In genomic region chrX:73880194-73881035, GRCm38 (mm10) we compare ENCODE assay signal across 8 mouse cellular contexts. TPM values are rescaled to one million over a fixed set of nuclear protein-coding genes. Genes with fewer than 3 reads are reported as not detected.
DNase-seq lines count a peak whose midpoint lies in the region; ATAC-seq and TF ChIP-seq lines count a peak whose summit lies in the region.

No protein-coding gene starts in this region.

- H3K4me3 ChIP-seq in bone marrow, adult 2 months (replicated peaks; ENCODE audit: control insufficient read depth, low read depth, low read length) = peak overlapping the region; percentile 87
- peak overlapping the region; percentile 55 for H3K4me3 ChIP-seq in forebrain, embryonic 10.5 days
- peak overlapping the region; percentile 46 for H3K4me3 ChIP-seq in intestine, embryonic 16.5 days (ENCODE audit: low read length)
- H3K4me3 ChIP-seq in lung, adult 2 months (replicated peaks; ENCODE audit: extremely low read depth, low read depth, low read length) = peak overlapping the region; percentile 60
- H3K4me3 ChIP-seq in neural tube, embryonic 13.5 days = peak overlapping the region; percentile 53

- H3K36me3 ChIP-seq in forebrain, embryonic 10.5 days (replicated peaks) = no peaks in the 10 kb centered on the region
- no peaks in the 10 kb centered on the region for H3K36me3 ChIP-seq in intestine, embryonic 16.5 days (ENCODE audit: control insufficient read depth, insufficient read depth, low read length)
- H3K36me3 ChIP-seq in neural tube, embryonic 13.5 days = no peaks in the 10 kb centered on the region

- TF ChIP-seq POLR2A in bone marrow, adult 2 months (IDR thresholded peaks at IDR 0.05; ENCODE audit: borderline replicate concordance, control insufficient read depth, low read depth, low read length) = peak; percentile 15; the same call in 1 of the 2 replicates
- TF ChIP-seq POLR2A in lung, adult 2 months (IDR thresholded peaks at IDR 0.05; ENCODE audit: borderline replicate concordance, extremely low read depth, low read depth, low read length) = no peak

- ATAC-seq in intestine, embryonic 16.5 days = peak; percentile 46
- peak; percentile 59 for ATAC-seq in neural tube, embryonic 13.5 days (ENCODE audit: low read depth)

- no peaks in the 10 kb centered on the region; the same call in 1 of the 2 replicates for H3K4me1 ChIP-seq in bone marrow, adult 2 months (ENCODE audit: control insufficient read depth, insufficient read depth, low read length)
- H3K4me1 ChIP-seq in forebrain, embryonic 10.5 days = peaks cover 19% of the 10 kb centered on the region
- H3K4me1 ChIP-seq in intestine, embryonic 16.5 days (ENCODE audit: control insufficient read depth, insufficient read depth, low read length) = no peaks in the 10 kb centered on the region
- no peaks in the 10 kb centered on the region for H3K4me1 ChIP-seq in lung, adult 2 months (ENCODE audit: control insufficient read depth, insufficient read depth, low read length)
- H3K4me1 ChIP-seq in neural tube, embryonic 13.5 days (replicated peaks) = peaks cover 25% of the 10 kb centered on the region; the same call in 1 of the 2 replicates

- WGBS in bone marrow, adult 2 months = 9% methylated on average over 32 of the region's 48 CpGs
- WGBS in forebrain, embryonic 10.5 days = 27% methylated on average over 46 of the region's 48 CpGs
- WGBS in intestine, embryonic 16.5 days = 14% methylated on average over 38 of the region's 48 CpGs
- 28% methylated on average over 40 of the region's 48 CpGs for WGBS in lung, adult 2 months
- WGBS in neural tube, embryonic 13.5 days = 21% methylated on average over 41 of the region's 48 CpGs

- H3K27ac ChIP-seq in bone marrow, adult 2 months (ENCODE audit: control insufficient read depth, insufficient read depth, low read depth, low read length, poor library complexity) = no peak overlapping the region
- 0 out of 2 replicates have a peak overlapping the region, but pooled peaks have one; percentile 40 for H3K27ac ChIP-seq in forebrain, embryonic 10.5 days
- H3K27ac ChIP-seq in intestine, embryonic 16.5 days (ENCODE audit: low read length) = no peak overlapping the region
- H3K27ac ChIP-seq in neural tube, embryonic 13.5 days (replicated peaks) = peak overlapping the region; percentile 79

- no peaks in the 10 kb centered on the region for H3K9me3 ChIP-seq in forebrain, embryonic 10.5 days
- no peaks in the 10 kb centered on the region for H3K9me3 ChIP-seq in intestine, embryonic 16.5 days (ENCODE audit: control insufficient read depth, low read length)
- H3K9me3 ChIP-seq in neural tube, embryonic 13.5 days = no peaks in the 10 kb centered on the region

- peaks cover 64% of the 10 kb centered on the region for H3K27me3 ChIP-seq in forebrain, embryonic 10.5 days (ENCODE audit: poor library complexity, severe bottlenecking)
- peaks cover 19% of the 10 kb centered on the region for H3K27me3 ChIP-seq in intestine, embryonic 16.5 days (replicated peaks; ENCODE audit: control insufficient read depth, insufficient read depth, low read length)
- peaks cover 2% of the 10 kb centered on the region; the same call in 1 of the 2 replicates for H3K27me3 ChIP-seq in neural tube, embryonic 13.5 days

- DNase-seq in layer of hippocampus, postnatal 10 days (ENCODE audit: low spot score in 2 of 2) = peak; percentile 14 to 41
- no peak for DNase-seq in layer of hippocampus, adult 11-12 months (ENCODE audit: low spot score)
- DNase-seq in forebrain, embryonic 10.5 days (ENCODE audit: extremely low spot score, low spot score) = peak; percentile 24
- DNase-seq in lung, adult 2 months = peak; percentile 23
- DNase-seq in yolk sac, embryonic 10.5 days (ENCODE audit: low spot score) = peak; percentile 4

- H3K4me2 ChIP-seq in intestine, embryonic 16.5 days (ENCODE audit: low read depth, low read length) = peak overlapping the region; percentile 64
- H3K4me2 ChIP-seq in neural tube, embryonic 13.5 days = peak overlapping the region; percentile 55

- H3K9ac ChIP-seq in intestine, embryonic 16.5 days (ENCODE audit: low read depth, low read length) = peak overlapping the region; percentile 51; the same call in 1 of the 2 replicates
- peak overlapping the region; percentile 81 for H3K9ac ChIP-seq in neural tube, embryonic 13.5 days

- TF ChIP-seq CTCF in bone marrow, adult 2 months (IDR thresholded peaks at IDR 0.05; ENCODE audit: control insufficient read depth, insufficient read depth, low read length) = no peak
- TF ChIP-seq CTCF in lung, adult 2 months (IDR thresholded peaks at IDR 0.05; ENCODE audit: insufficient read depth, low read length) = no peak

RNA-seq across cellular contexts. Expression of gene Avpr2, which starts 11.5 kb away (rescaled TPM):
- total RNA-seq in layer of hippocampus, postnatal 10 days (2021) = not detected
- not detected in 2 replicates for polyA plus RNA-seq in bone marrow, adult 2 months (2011; ENCODE audit: insufficient read depth, insufficient read length, low replicate concordance, missing spikeins)
- polyA plus RNA-seq in forebrain, embryonic 10.5 days (2016; fragmentation: Nextera tagmentation; extraction: Ambion mirVana) = 0.16 TPM in 1 of 2 replicates, not detected in the other
- 0.06 and 0.17 TPM in 2 replicates for polyA plus RNA-seq in intestine, embryonic 16.5 days (2015; fragmentation: Nextera tagmentation; extraction: Ambion mirVana)
- not detected in 2 replicates for polyA plus RNA-seq in lung, adult 2 months (2012; rRNA removed)
- 0.14 and 0.15 TPM in 2 replicates for polyA plus RNA-seq in neural tube, embryonic 13.5 days (2015; fragmentation: Nextera tagmentation; extraction: Ambion mirVana)

RNA-seq across cellular contexts. Expression of gene L1cam, which starts 15.5 kb away (rescaled TPM):
- 100 to 1,000 TPM; 333 to 351 TPM for total RNA-seq in layer of hippocampus, postnatal 10 days (2021)
- polyA plus RNA-seq in bone marrow, adult 2 months (2011; ENCODE audit: insufficient read depth, insufficient read length, low replicate concordance, missing spikeins) = 3.6 and 12.7 TPM in 2 replicates
- polyA plus RNA-seq in forebrain, embryonic 10.5 days (2016; fragmentation: Nextera tagmentation; extraction: Ambion mirVana) = 3.0 and 5.0 TPM in 2 replicates
- 6.9 and 8.8 TPM in 2 replicates for polyA plus RNA-seq in intestine, embryonic 16.5 days (2015; fragmentation: Nextera tagmentation; extraction: Ambion mirVana)
- polyA plus RNA-seq in lung, adult 2 months (2012; rRNA removed) = 6.6 and 9.4 TPM in 2 replicates
- 97.6 and 98.7 TPM in 2 replicates for polyA plus RNA-seq in neural tube, embryonic 13.5 days (2015; fragmentation: Nextera tagmentation; extraction: Ambion mirVana)

RNA-seq across cellular contexts. Expression of gene Arhgap4, which starts 41.3 kb away (rescaled TPM):
- total RNA-seq in layer of hippocampus, postnatal 10 days (2021) = 1 to 10 TPM; 4.6 to 5.1 TPM
- polyA plus RNA-seq in bone marrow, adult 2 months (2011; ENCODE audit: insufficient read depth, insufficient read length, low replicate concordance, missing spikeins) = 53.5 and 163 TPM in 2 replicates
- 2.0 and 3.2 TPM in 2 replicates for polyA plus RNA-seq in forebrain, embryonic 10.5 days (2016; fragmentation: Nextera tagmentation; extraction: Ambion mirVana)
- 5.7 and 6.8 TPM in 2 replicates for polyA plus RNA-seq in intestine, embryonic 16.5 days (2015; fragmentation: Nextera tagmentation; extraction: Ambion mirVana)
- polyA plus RNA-seq in lung, adult 2 months (2012; rRNA removed) = 27.8 and 39.0 TPM in 2 replicates
- polyA plus RNA-seq in neural tube, embryonic 13.5 days (2015; fragmentation: Nextera tagmentation; extraction: Ambion mirVana) = 2.8 and 3.2 TPM in 2 replicates

RNA-seq across cellular contexts. Expression of gene Naa10, which starts 41.3 kb away (rescaled TPM):
- 10 to 100 TPM; 69.8 to 72.9 TPM for total RNA-seq in layer of hippocampus, postnatal 10 days (2021)
- 60.9 and 77.0 TPM in 2 replicates for polyA plus RNA-seq in bone marrow, adult 2 months (2011; ENCODE audit: insufficient read depth, insufficient read length, low replicate concordance, missing spikeins)
- 171 and 175 TPM in 2 replicates for polyA plus RNA-seq in forebrain, embryonic 10.5 days (2016; fragmentation: Nextera tagmentation; extraction: Ambion mirVana)
- polyA plus RNA-seq in intestine, embryonic 16.5 days (2015; fragmentation: Nextera tagmentation; extraction: Ambion mirVana) = 170 and 184 TPM in 2 replicates
- 33.3 and 42.6 TPM in 2 replicates for polyA plus RNA-seq in lung, adult 2 months (2012; rRNA removed)
- polyA plus RNA-seq in neural tube, embryonic 13.5 days (2015; fragmentation: Nextera tagmentation; extraction: Ambion mirVana) = 97.3 and 112 TPM in 2 replicates

RNA-seq across cellular contexts. Expression of gene Renbp, which starts 50.2 kb away (rescaled TPM):
- total RNA-seq in layer of hippocampus, postnatal 10 days (2021) = 1 to 10 TPM; 3.9 to 7.1 TPM
- 30.7 and 48.6 TPM in 2 replicates for polyA plus RNA-seq in bone marrow, adult 2 months (2011; ENCODE audit: insufficient read depth, insufficient read length, low replicate concordance, missing spikeins)
- 17.3 and 18.7 TPM in 2 replicates for polyA plus RNA-seq in forebrain, embryonic 10.5 days (2016; fragmentation: Nextera tagmentation; extraction: Ambion mirVana)
- 351 and 523 TPM in 2 replicates for polyA plus RNA-seq in intestine, embryonic 16.5 days (2015; fragmentation: Nextera tagmentation; extraction: Ambion mirVana)
- 37.5 and 42.3 TPM in 2 replicates for polyA plus RNA-seq in lung, adult 2 months (2012; rRNA removed)
- polyA plus RNA-seq in neural tube, embryonic 13.5 days (2015; fragmentation: Nextera tagmentation; extraction: Ambion mirVana) = 13.2 and 14.3 TPM in 2 replicates

Comparison
In these comparisons a context has a peak if more than half of its experiments do, and no peak if none do; other contexts are left out.
1. H3K27ac ChIP-seq: peak in forebrain, embryonic 10.5 days (single experiment) and neural tube, embryonic 13.5 days (single experiment); none in bone marrow, adult 2 months (single experiment) and intestine, embryonic 16.5 days (single experiment).
2. Peak in every context shown above with its lines, with median percentiles within 50 percentile points of each other: H3K4me3 ChIP-seq.